Mouse (Mus musculus) myocyte (in vitro differentiated cells): ENCODE results near the gene Arhgap8.

Experiments
- CEBPB ChIP-seq: IDR thresholded peaks from 2 replicates; pipeline ENCODE4 v1.6.1; 2011; ENCODE audit warnings: mild to moderate bottlenecking, moderate library complexity; ENCODE audit not compliant: poor library complexity, insufficient read depth, severe bottlenecking
- E2F4 ChIP-seq: IDR thresholded peaks from one replicate; pipeline ENCODE4 v1.6.1; 2011; ENCODE audit warnings: mild to moderate bottlenecking, control low read depth, moderate library complexity; ENCODE audit not compliant: insufficient read depth
- MAX ChIP-seq: IDR thresholded peaks from one replicate; pipeline ENCODE4 v1.6.1; 2011; ENCODE audit warnings: low read depth, mild to moderate bottlenecking, control low read depth
- MYOD1 ChIP-seq, 3 experiments: IDR thresholded peaks; one replicate each; pipeline ENCODE4 v1.6.1; 2011; ENCODE audit warnings: control low read depth in 2 of 3, low read depth in 2 of 3, mild to moderate bottlenecking in 2 of 3, moderate library complexity in 1 of 3; ENCODE audit not compliant: insufficient read length in 2 of 3, control insufficient read depth in 1 of 3
- MYOG ChIP-seq, 3 experiments: IDR thresholded peaks; one replicate each; pipeline ENCODE4 v1.6.1; 2011; ENCODE audit warnings: control low read depth in 2 of 3, low read depth in 2 of 3, mild to moderate bottlenecking in 2 of 3; ENCODE audit not compliant: insufficient read length in 2 of 3, control insufficient read depth in 1 of 3, insufficient read depth in 1 of 3
- POLR2A ChIP-seq: IDR thresholded peaks from one replicate; pipeline ENCODE4 v1.6.1; 2011; ENCODE audit warnings: low read depth, mild to moderate bottlenecking, control low read depth, moderate library complexity; ENCODE audit not compliant: insufficient read length
- POLR2AphosphoS2 ChIP-seq: IDR thresholded peaks from one replicate; pipeline ENCODE4 v1.6.1; 2011; ENCODE audit warnings: low read depth, control low read depth; ENCODE audit not compliant: insufficient read length
- TCF12 ChIP-seq: IDR thresholded peaks from one replicate; pipeline ENCODE4 v1.6.1; 2011; ENCODE audit warnings: mild to moderate bottlenecking, control low read depth; ENCODE audit not compliant: poor library complexity, insufficient read depth, severe bottlenecking
- TCF3 ChIP-seq: IDR thresholded peaks from one replicate; pipeline ENCODE4 v1.6.1; 2011; ENCODE audit warnings: low read depth, control low read depth; ENCODE audit not compliant: insufficient read length
- USF1 ChIP-seq: IDR thresholded peaks from one replicate; pipeline ENCODE4 v1.6.1; 2011; ENCODE audit warnings: low read depth, mild to moderate bottlenecking, control low read depth, moderate library complexity

GRCm38 (mm10) chr15:84677943-84678342, 41.9 kb upstream of the Arhgap8 start:
- TF ChIP-seq POLR2A = no peak
- TF ChIP-seq POLR2AphosphoS2 = no peak
- no peak for TF ChIP-seq MYOD1 (IDR thresholded peaks at IDR 0.05; ENCODE audit: control insufficient read depth in 1 of 3, insufficient read length in 2 of 3, low read depth in 2 of 3)
- TF ChIP-seq MAX = no peak
- no peak for TF ChIP-seq TCF12
- no peak for TF ChIP-seq TCF3
- no peak for TF ChIP-seq CEBPB
- no peak for TF ChIP-seq E2F4
- TF ChIP-seq USF1 = no peak
- TF ChIP-seq MYOG (IDR thresholded peaks at IDR 0.05; ENCODE audit: control insufficient read depth in 1 of 3, insufficient read depth in 1 of 3, insufficient read length in 2 of 3, low read depth in 2 of 3) = no peak
